ENCODE assay signal across 9 mouse cellular contexts in genomic region chr11:101668546-101669261, GRCm38 (mm10). TPM values are rescaled to one million over a fixed set of nuclear protein-coding genes. Genes with fewer than 3 reads are reported as not detected.
A peak's percentile ranks its signal among the peaks of the same experiment; 100 is the strongest.
DNase-seq lines count a peak whose midpoint lies in the region; ATAC-seq and TF ChIP-seq lines count a peak whose summit lies in the region.
"Had no signal": no experiment of that assay in that cellular context is flagged by ENCODE, and none has a peak within 500 bp of the region (broad histone marks: within the 10 kb centered on the region; RNA-seq: fewer than 3 reads in every experiment).

No protein-coding gene starts in this region.

- H3K4me3 ChIP-seq in heart, embryonic 15.5 days, result no peak overlapping the region
- no peak overlapping the region for H3K4me3 ChIP-seq in kidney, embryonic 16.5 days (ENCODE audit: low read length)
- no peak overlapping the region for H3K4me3 ChIP-seq in thymus, adult 2 months (ENCODE audit: control insufficient read depth, insufficient read depth, low read length)
- H3K4me3 ChIP-seq: limb, embryonic 13.5 days had no signal

- H3K27ac ChIP-seq in heart, embryonic 15.5 days, result peak overlapping the region; percentile 69
- H3K27ac ChIP-seq in kidney, embryonic 16.5 days (ENCODE audit: low read length), result peak overlapping the region; percentile 24; the same call in 1 of the 2 replicates
- no peak overlapping the region for H3K27ac ChIP-seq in thymus, adult 2 months (ENCODE audit: control insufficient read depth, insufficient read depth, low read length)
- H3K27ac ChIP-seq: limb, embryonic 13.5 days had no signal

- TF ChIP-seq POLR2A in thymus, adult 2 months (IDR thresholded peaks at IDR 0.05; ENCODE audit: control insufficient read depth, extremely low read depth, insufficient read depth, low read length, poor library complexity), result no peak

- 16% methylated on average over 13 of the region's 13 CpGs for WGBS in heart, embryonic 15.5 days
- WGBS in kidney, embryonic 16.5 days, result 9% methylated on average over 13 of the region's 13 CpGs
- WGBS in thymus, adult 2 months, result 78% methylated on average over 13 of the region's 13 CpGs

- no peak overlapping the region for H3K9ac ChIP-seq in heart, embryonic 15.5 days
- no peak overlapping the region; the same call in 1 of the 2 replicates for H3K9ac ChIP-seq in kidney, embryonic 16.5 days (replicated peaks; ENCODE audit: low read length)
- H3K9ac ChIP-seq: limb, embryonic 13.5 days had no signal

- H3K9me3 ChIP-seq in heart, embryonic 15.5 days (replicated peaks), result no peaks in the 10 kb centered on the region
- no peaks in the 10 kb centered on the region for H3K9me3 ChIP-seq in kidney, embryonic 16.5 days (ENCODE audit: low read length)
- H3K9me3 ChIP-seq: limb, embryonic 13.5 days had no signal

- peak; percentile 78 to 84 for DNase-seq in adrenal gland, adult (ENCODE audit: inconsistent age in 2 of 2, low spot score in 1 of 2)
- DNase-seq in adrenal gland, adult 18-20 months (ENCODE audit: low spot score in 2 of 2), result no peak
- peak; percentile 64 for DNase-seq in ZHBTc4 (ENCODE audit: low read depth, low spot score)
- peak; percentile 84 for DNase-seq in lung, postnatal 36 days
- no peak for DNase-seq in thymus, adult 2 months
- no peak for DNase-seq in embryo, embryonic 9.5 days (ENCODE audit: extremely low spot score)

- no peaks in the 10 kb centered on the region for H3K27me3 ChIP-seq in heart, embryonic 15.5 days
- 0 out of 2 replicates have a peak, but pooled peaks cover 4% of the 10 kb centered on the region for H3K27me3 ChIP-seq in kidney, embryonic 16.5 days (ENCODE audit: insufficient read depth, low read length)
- H3K27me3 ChIP-seq in thymus, adult 2 months (ENCODE audit: control insufficient read depth, insufficient read depth, low read length), result no peaks in the 10 kb centered on the region

- H3K36me3 ChIP-seq in heart, embryonic 15.5 days, result no peaks in the 10 kb centered on the region
- no peaks in the 10 kb centered on the region for H3K36me3 ChIP-seq in kidney, embryonic 16.5 days (ENCODE audit: insufficient read depth, low read length)
- no peaks in the 10 kb centered on the region for H3K36me3 ChIP-seq in thymus, adult 2 months (ENCODE audit: control insufficient read depth, insufficient read depth, low read length)
- H3K36me3 ChIP-seq: limb, embryonic 13.5 days had no signal

- H3K4me2 ChIP-seq in heart, embryonic 15.5 days, result peak overlapping the region; percentile 93
- H3K4me2 ChIP-seq in kidney, embryonic 16.5 days (replicated peaks; ENCODE audit: low read depth, low read length), result 0 out of 2 replicates have a peak overlapping the region, but pooled peaks have one; percentile 11
- H3K4me2 ChIP-seq: limb, embryonic 13.5 days had no signal

- TF ChIP-seq CTCF in thymus, adult 2 months (IDR thresholded peaks at IDR 0.05; ENCODE audit: borderline replicate concordance, control insufficient read depth, extremely low read depth, insufficient read depth, low read length, poor library complexity), result no peak

- ATAC-seq in heart, embryonic 15.5 days (replicated peaks; ENCODE audit: insufficient number of reproducible peaks, insufficient read depth, low FRiP score, low read depth), result no peak
- ATAC-seq in kidney, embryonic 16.5 days (ENCODE audit: low FRiP score, low TSS enrichment), result peak; percentile 33; the same call in 1 of the 2 replicates

- H3K4me1 ChIP-seq in heart, embryonic 15.5 days (replicated peaks), result peaks cover 42% of the 10 kb centered on the region
- peaks cover 11% of the 10 kb centered on the region for H3K4me1 ChIP-seq in kidney, embryonic 16.5 days (ENCODE audit: insufficient read depth, low read length)
- H3K4me1 ChIP-seq in thymus, adult 2 months (replicated peaks; ENCODE audit: control insufficient read depth, insufficient read depth, low read length), result peaks cover 8% of the 10 kb centered on the region
- H3K4me1 ChIP-seq: limb, embryonic 13.5 days had no signal

RNA-seq across cellular contexts. Expression of gene Arl4d, which starts 3.4 kb away (rescaled TPM):
- total RNA-seq in adrenal gland, adult 18-20 months (2021), result 10 to 100 TPM; 11.6 to 14.3 TPM
- polyA plus RNA-seq in heart, embryonic 15.5 days (2015; fragmentation: Nextera tagmentation; extraction: Ambion mirVana), result 6.1 and 7.2 TPM in 2 replicates
- 5.1 and 6.4 TPM in 2 replicates for polyA plus RNA-seq in kidney, embryonic 16.5 days (2015; fragmentation: Nextera tagmentation; extraction: Ambion mirVana)
- 4.1 and 5.0 TPM in 2 replicates for polyA plus RNA-seq in thymus, adult 2 months (2012; rRNA removed)

RNA-seq across cellular contexts. Expression of gene Rdm1, which starts 41.7 kb away (rescaled TPM):
- total RNA-seq in adrenal gland, adult 18-20 months (2021), result 10 to 100 TPM; 29.3 to 31.3 TPM
- polyA plus RNA-seq in heart, embryonic 15.5 days (2015; fragmentation: Nextera tagmentation; extraction: Ambion mirVana), result 45.6 and 46.4 TPM in 2 replicates
- polyA plus RNA-seq in kidney, embryonic 16.5 days (2015; fragmentation: Nextera tagmentation; extraction: Ambion mirVana), result 41.7 and 43.1 TPM in 2 replicates
- polyA plus RNA-seq in thymus, adult 2 months (2012; rRNA removed), result 36.5 and 39.2 TPM in 2 replicates

Comparison
In these comparisons a context has a peak if more than half of its experiments do, and no peak if none do; other contexts are left out.
1. DNase-seq: peak in adrenal gland, adult (2 of 2), ZHBTc4 (single experiment) and lung, postnatal 36 days (single experiment); none in adrenal gland, adult 18-20 months (0 of 2), thymus, adult 2 months (single experiment) and embryo, embryonic 9.5 days (single experiment).